Mouse (Mus musculus): ENCODE data around the gene Nf1. TPM values are rescaled to one million over a fixed set of nuclear protein-coding genes. Genes with fewer than 3 reads are reported as not detected.

The Nf1 gene
- polyA plus RNA-seq, 1 experiment = 4.4 TPM

GRCm38 (mm10) chr11:79610454-79610853 is 271.0 kb downstream of the Nf1 start:
- Histone ChIP-seq H3K36me3 (ENCODE audit: control insufficient read depth, insufficient read depth, low read length) (no peaks in the 10 kb centered on the region), H3K4me3 (ENCODE audit: extremely low read depth, insufficient read depth, insufficient read length) (no peak overlapping the region), H3K4me1 (ENCODE audit: control insufficient read depth, insufficient read depth, insufficient read length) (peaks cover 10% of the 10 kb centered on the region; the same call in 1 of the 2 replicates), H3K27me3 (ENCODE audit: control insufficient read depth, insufficient read depth, low read length) (no peaks in the 10 kb centered on the region), H3K27ac (ENCODE audit: insufficient read depth, low read length) (no peak overlapping the region)
- WGBS = 62% methylated on average over 2 of the region's 2 CpGs
- TF ChIP-seq CTCF (IDR thresholded peaks at IDR 0.05; ENCODE audit: extremely low read depth, insufficient read depth, insufficient read length, insufficient replicate concordance) = no peak
- no peak for TF ChIP-seq POLR2A (IDR thresholded peaks at IDR 0.05; ENCODE audit: low read depth, low read length)
- DNase-seq (ENCODE audit: low read depth in 1 of 2, low spot score in 2 of 2) = no peak

- H3K27ac ChIP-seq (ENCODE audit: insufficient read depth, low read length) = no peak overlapping the region
- WGBS = 28% methylated on average over 13 of the region's 13 CpGs
- no peaks in the 10 kb centered on the region for H3K36me3 ChIP-seq (ENCODE audit: control insufficient read depth, insufficient read depth, low read length)
- DNase-seq (ENCODE audit: low read depth in 1 of 2, low spot score in 2 of 2) = no peak
- no peak for TF ChIP-seq POLR2A (IDR thresholded peaks at IDR 0.05; ENCODE audit: low read depth, low read length)
- no peak for TF ChIP-seq CTCF (IDR thresholded peaks at IDR 0.05; ENCODE audit: extremely low read depth, insufficient read depth, insufficient read length, insufficient replicate concordance)
- H3K4me1 ChIP-seq (ENCODE audit: control insufficient read depth, insufficient read depth, insufficient read length) = peaks cover 10% of the 10 kb centered on the region; the same call in 1 of the 2 replicates
- H3K4me3 ChIP-seq (ENCODE audit: extremely low read depth, insufficient read depth, insufficient read length) = no peak overlapping the region
- H3K27me3 ChIP-seq (ENCODE audit: control insufficient read depth, insufficient read depth, low read length) = no peaks in the 10 kb centered on the region
Observed at GRCm38 (mm10) chr11:79611011-79611666, 271.6 kb downstream of the Nf1 start.

- Histone ChIP-seq H3K4me1 (ENCODE audit: control insufficient read depth, insufficient read depth, insufficient read length) (peaks cover 10% of the 10 kb centered on the region; the same call in 1 of the 2 replicates), H3K27ac (ENCODE audit: insufficient read depth, low read length) (peak overlapping the region; percentile 52)
Observed at GRCm38 (mm10) chr11:79612046-79612600, 272.6 kb downstream of the Nf1 start.

DNA sequence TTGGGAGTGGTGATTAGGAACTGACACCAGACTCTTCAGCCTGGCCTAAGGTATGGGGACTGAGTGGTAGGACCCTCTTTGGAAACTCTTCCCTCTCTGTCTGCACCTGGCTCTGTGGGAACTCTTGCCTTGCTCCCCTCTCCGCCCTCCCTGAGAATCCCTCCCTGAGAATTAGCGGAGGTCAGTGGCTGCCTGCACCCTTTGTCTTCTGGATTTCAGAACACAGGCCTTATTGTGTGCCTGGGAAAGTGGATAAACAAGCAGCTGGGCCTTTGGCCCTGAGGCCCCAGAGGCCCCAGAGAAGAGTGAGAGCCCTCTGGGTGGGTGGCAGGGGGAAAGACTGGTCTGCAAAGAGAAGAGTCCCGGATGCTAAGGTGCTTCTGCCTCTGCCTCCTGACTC is 273.6 kb downstream of the Nf1 start:
- Histone ChIP-seq H3K4me3 (ENCODE audit: extremely low read depth, insufficient read depth, insufficient read length) (no peak overlapping the region), H3K36me3 (ENCODE audit: control insufficient read depth, insufficient read depth, low read length) (no peaks in the 10 kb centered on the region), H3K4me1 (ENCODE audit: control insufficient read depth, insufficient read depth, insufficient read length) (peaks cover 10% of the 10 kb centered on the region; the same call in 1 of the 2 replicates), H3K27me3 (ENCODE audit: control insufficient read depth, insufficient read depth, low read length) (no peaks in the 10 kb centered on the region), H3K27ac (ENCODE audit: insufficient read depth, low read length) (no peak overlapping the region)
- no peak for DNase-seq (ENCODE audit: low read depth in 1 of 2, low spot score in 2 of 2)
- TF ChIP-seq POLR2A (IDR thresholded peaks at IDR 0.05; ENCODE audit: low read depth, low read length) (no peak), CTCF (IDR thresholded peaks at IDR 0.05; ENCODE audit: extremely low read depth, insufficient read depth, insufficient read length, insufficient replicate concordance) (no peak)
- WGBS = 85% methylated on average over 3 of the region's 3 CpGs

More at GRCm38 (mm10) chr11:79612046-79612600, 272.6 kb downstream of the Nf1 start:
- WGBS = 3% methylated on average over 1 of the region's 1 CpGs
- Histone ChIP-seq H3K36me3 (ENCODE audit: control insufficient read depth, insufficient read depth, low read length) (no peaks in the 10 kb centered on the region), H3K4me3 (ENCODE audit: extremely low read depth, insufficient read depth, insufficient read length) (no peak overlapping the region), H3K27me3 (ENCODE audit: control insufficient read depth, insufficient read depth, low read length) (no peaks in the 10 kb centered on the region)
- DNase-seq (ENCODE audit: low read depth in 1 of 2, low spot score in 2 of 2) = no peak
- TF ChIP-seq CTCF (IDR thresholded peaks at IDR 0.05; ENCODE audit: extremely low read depth, insufficient read depth, insufficient read length, insufficient replicate concordance) (no peak), POLR2A (IDR thresholded peaks at IDR 0.05; ENCODE audit: low read depth, low read length) (no peak)

- Histone ChIP-seq H3K4me1 (ENCODE audit: control insufficient read depth, insufficient read depth, insufficient read length) (peaks cover 10% of the 10 kb centered on the region; the same call in 1 of the 2 replicates), H3K27me3 (ENCODE audit: control insufficient read depth, insufficient read depth, low read length) (no peaks in the 10 kb centered on the region), H3K27ac (ENCODE audit: insufficient read depth, low read length) (no peak overlapping the region; the same call in 1 of the 2 replicates), H3K4me3 (ENCODE audit: extremely low read depth, insufficient read depth, insufficient read length) (no peak overlapping the region), H3K36me3 (ENCODE audit: control insufficient read depth, insufficient read depth, low read length) (no peaks in the 10 kb centered on the region)
- WGBS = 62% methylated on average over 4 of the region's 4 CpGs
- DNase-seq (ENCODE audit: low read depth in 1 of 2, low spot score in 2 of 2) = no peak
- TF ChIP-seq CTCF (IDR thresholded peaks at IDR 0.05; ENCODE audit: extremely low read depth, insufficient read depth, insufficient read length, insufficient replicate concordance) = no peak
- no peak for TF ChIP-seq POLR2A (IDR thresholded peaks at IDR 0.05; ENCODE audit: low read depth, low read length)
Observed at GRCm38 (mm10) chr11:79613711-79614110, 274.2 kb downstream of the Nf1 start.

GRCm38 (mm10) chr11:79614880-79615279 is 275.4 kb downstream of the Nf1 start:
- Histone ChIP-seq H3K27ac (ENCODE audit: insufficient read depth, low read length) (peak overlapping the region; percentile 46; the same call in 1 of the 2 replicates), H3K27me3 (ENCODE audit: control insufficient read depth, insufficient read depth, low read length) (no peaks in the 10 kb centered on the region), H3K4me1 (ENCODE audit: control insufficient read depth, insufficient read depth, insufficient read length) (peaks cover 10% of the 10 kb centered on the region; the same call in 1 of the 2 replicates), H3K36me3 (ENCODE audit: control insufficient read depth, insufficient read depth, low read length) (no peaks in the 10 kb centered on the region), H3K4me3 (ENCODE audit: extremely low read depth, insufficient read depth, insufficient read length) (no peak overlapping the region)
- DNase-seq (ENCODE audit: low read depth in 1 of 2, low spot score in 2 of 2) = peak in 1 of 2 experiments; percentile 22
- no peak for TF ChIP-seq POLR2A (IDR thresholded peaks at IDR 0.05; ENCODE audit: low read depth, low read length)
- TF ChIP-seq CTCF (IDR thresholded peaks at IDR 0.05; ENCODE audit: extremely low read depth, insufficient read depth, insufficient read length, insufficient replicate concordance) = no peak
- WGBS = 47% methylated on average over 3 of the region's 3 CpGs

DNA sequence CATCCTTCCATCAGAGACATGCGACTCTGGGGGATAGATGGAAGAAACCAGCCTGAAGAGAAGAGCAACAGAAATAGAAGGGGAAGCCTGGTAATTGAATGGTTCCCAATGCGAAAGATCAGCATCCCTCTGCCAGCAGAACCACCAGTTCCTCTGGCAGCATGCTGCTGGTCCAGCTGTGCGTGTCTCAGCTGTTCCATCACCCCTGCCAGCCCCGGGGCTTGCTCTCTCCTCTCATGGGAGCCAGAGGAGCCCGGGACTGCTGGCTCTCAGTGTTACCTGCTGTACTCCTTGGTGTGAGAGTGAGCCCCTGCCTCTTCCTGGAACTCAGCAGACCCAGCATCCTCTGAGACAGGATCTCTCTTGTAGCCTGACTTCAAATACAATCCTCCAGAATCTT is 276.4 kb downstream of the Nf1 start:
- 62% methylated on average over 5 of the region's 5 CpGs for WGBS
- peaks cover 9% of the 10 kb centered on the region; the same call in 1 of the 2 replicates for H3K4me1 ChIP-seq (ENCODE audit: control insufficient read depth, insufficient read depth, insufficient read length)
- no peaks in the 10 kb centered on the region for H3K36me3 ChIP-seq (ENCODE audit: control insufficient read depth, insufficient read depth, low read length)
- H3K4me3 ChIP-seq (ENCODE audit: extremely low read depth, insufficient read depth, insufficient read length) = no peak overlapping the region
- H3K27ac ChIP-seq (ENCODE audit: insufficient read depth, low read length) = no peak overlapping the region
- DNase-seq (ENCODE audit: low read depth in 1 of 2, low spot score in 2 of 2) = no peak
- TF ChIP-seq POLR2A (IDR thresholded peaks at IDR 0.05; ENCODE audit: low read depth, low read length) = no peak
- TF ChIP-seq CTCF (IDR thresholded peaks at IDR 0.05; ENCODE audit: extremely low read depth, insufficient read depth, insufficient read length, insufficient replicate concordance) = no peak
- H3K27me3 ChIP-seq (ENCODE audit: control insufficient read depth, insufficient read depth, low read length) = no peaks in the 10 kb centered on the region
